Mouse (Mus musculus) neural tube, embryonic 12.5 days (tissue): Measurements from ENCODE around the gene D930007J09Rik. TPM values are rescaled to one million over a fixed set of nuclear protein-coding genes. Genes with fewer than 3 reads are reported as not detected.

Source experiments
- ATAC-seq: fragments of 200-750 bp; cut with Nextera tagmentation; 2 replicates; pipeline ENCODE4 v1.8.0; 2017; ENCODE audit warnings: low read depth, mild to moderate bottlenecking, moderate TSS enrichment, moderate library complexity; ENCODE audit not compliant: low FRiP score
- H3K27ac ChIP-seq: fragments of 300-500 bp; sonication (generic); 2 replicates; pipeline ENCODE4 v1.5.1; 2016
- H3K27me3 ChIP-seq: fragments of 300-500 bp; sonication (generic); replicated peaks from 2 replicates; pipeline ENCODE4 v1.6.1; 2016; ENCODE audit warnings: mild to moderate bottlenecking
- H3K36me3 ChIP-seq: fragments of 300-500 bp; sonication (generic); 2 replicates; pipeline ENCODE4 v1.6.1; 2016; ENCODE audit warnings: mild to moderate bottlenecking
- H3K4me1 ChIP-seq: fragments of 300-500 bp; sonication (generic); 2 replicates; pipeline ENCODE4 v1.6.1; 2016
- H3K4me2 ChIP-seq: fragments of 300-500 bp; sonication (generic); replicated peaks from 2 replicates; pipeline ENCODE4 v1.6.1; 2016; ENCODE audit warnings: mild to moderate bottlenecking
- H3K4me3 ChIP-seq: fragments of 300-500 bp; sonication (generic); 2 replicates; pipeline ENCODE4 v1.5.1; 2016
- H3K9ac ChIP-seq: fragments of 300-500 bp; sonication (generic); 2 replicates; pipeline ENCODE4 v1.6.1; 2016; ENCODE audit warnings: mild to moderate bottlenecking
- H3K9me3 ChIP-seq: fragments of 300-500 bp; sonication (generic); 2 replicates; pipeline ENCODE4 v1.6.1; 2016; ENCODE audit warnings: mild to moderate bottlenecking
- WGBS: fragments of 180-500 bp; shearing (Covaris S2); methylation state at CpG from one replicate; pipeline ENCODE4 v1.1.7; 2016; 5-methylcytosine and 5-hydroxymethylcytosine counted together
- polyA plus RNA-seq: library from polyadenylated mRNA; unstranded; fragments of >200 nt; fragmentation: Nextera tagmentation; extraction: Ambion mirVana; gene quantifications from 2 replicates; pipeline ENCODE4 v1.2.1, GENCODE M21; 2016

The D930007J09Rik gene
- polyA plus RNA-seq, 1 experiment from 2014 or later, result not detected

- no peak for ATAC-seq
- H3K9me3 ChIP-seq, result no peaks in the 10 kb centered on the region
- no peak overlapping the region for H3K4me2 ChIP-seq
- H3K4me3 ChIP-seq, result no peak overlapping the region
- no peak overlapping the region for H3K9ac ChIP-seq
- H3K4me1 ChIP-seq, result no peaks in the 10 kb centered on the region
- no peak overlapping the region for H3K27ac ChIP-seq
- WGBS, result 94% methylated on average over 9 of the region's 9 CpGs
- H3K36me3 ChIP-seq, result no peaks in the 10 kb centered on the region
- H3K27me3 ChIP-seq, result no peaks in the 10 kb centered on the region
Observed at GRCm38 (mm10) chr13:32775889-32776288, 26.8 kb downstream of the D930007J09Rik start.

GRCm38 (mm10) chr13:32769960-32770359 lies 32.7 kb downstream of the D930007J09Rik start:
- H3K27ac ChIP-seq, result no peak overlapping the region
- WGBS, result 19% methylated on average over 3 of the region's 3 CpGs
- H3K4me1 ChIP-seq, result no peaks in the 10 kb centered on the region
- ATAC-seq, result no peak
- no peak overlapping the region for H3K4me2 ChIP-seq
- H3K36me3 ChIP-seq, result no peaks in the 10 kb centered on the region
- no peak overlapping the region for H3K4me3 ChIP-seq
- H3K9me3 ChIP-seq, result no peaks in the 10 kb centered on the region
- no peaks in the 10 kb centered on the region for H3K27me3 ChIP-seq
- H3K9ac ChIP-seq, result no peak overlapping the region

GRCm38 (mm10) chr13:32768104-32768503 lies 34.5 kb downstream of the D930007J09Rik start:
- H3K27me3 ChIP-seq, result no peaks in the 10 kb centered on the region
- no peak overlapping the region for H3K9ac ChIP-seq
- H3K4me2 ChIP-seq, result no peak overlapping the region
- no peak overlapping the region for H3K4me3 ChIP-seq
- H3K9me3 ChIP-seq, result no peaks in the 10 kb centered on the region
- no peak for ATAC-seq
- 11% methylated on average over 4 of the region's 4 CpGs for WGBS
- no peaks in the 10 kb centered on the region for H3K4me1 ChIP-seq
- H3K27ac ChIP-seq, result no peak overlapping the region
- no peaks in the 10 kb centered on the region for H3K36me3 ChIP-seq

GRCm38 (mm10) chr13:32764448-32764847 lies 38.2 kb downstream of the D930007J09Rik start:
- Histone ChIP-seq H3K4me1 (no peaks in the 10 kb centered on the region), H3K4me3 (no peak overlapping the region), H3K4me2 (no peak overlapping the region), H3K27me3 (no peaks in the 10 kb centered on the region), H3K27ac (no peak overlapping the region), H3K9me3 (no peaks in the 10 kb centered on the region), H3K9ac (no peak overlapping the region), H3K36me3 (no peaks in the 10 kb centered on the region)
- no peak for ATAC-seq
- 41% methylated on average over 7 of the region's 7 CpGs for WGBS

- H3K9me3 ChIP-seq, result no peaks in the 10 kb centered on the region
- no peak overlapping the region for H3K27ac ChIP-seq
- H3K27me3 ChIP-seq, result no peaks in the 10 kb centered on the region
- 91% methylated on average over 3 of the region's 3 CpGs for WGBS
- no peak overlapping the region for H3K9ac ChIP-seq
- H3K4me3 ChIP-seq, result no peak overlapping the region
- no peak overlapping the region for H3K4me2 ChIP-seq
- no peaks in the 10 kb centered on the region for H3K4me1 ChIP-seq
- no peaks in the 10 kb centered on the region for H3K36me3 ChIP-seq
- ATAC-seq, result no peak
Observed at GRCm38 (mm10) chr13:32763141-32763540, 39.5 kb downstream of the D930007J09Rik start.

GRCm38 (mm10) chr13:32760795-32761194 lies 41.9 kb downstream of the D930007J09Rik start:
- no peak for ATAC-seq
- Histone ChIP-seq H3K9me3 (no peaks in the 10 kb centered on the region), H3K4me2 (no peak overlapping the region), H3K4me1 (no peaks in the 10 kb centered on the region), H3K27ac (no peak overlapping the region), H3K36me3 (no peaks in the 10 kb centered on the region), H3K9ac (no peak overlapping the region), H3K27me3 (no peaks in the 10 kb centered on the region), H3K4me3 (no peak overlapping the region)
- 86% methylated on average over 2 of the region's 2 CpGs for WGBS

GRCm38 (mm10) chr13:32759036-32759435 lies 43.6 kb downstream of the D930007J09Rik start:
- Histone ChIP-seq H3K9me3 (no peaks in the 10 kb centered on the region), H3K4me1 (no peaks in the 10 kb centered on the region), H3K4me3 (no peak overlapping the region), H3K9ac (no peak overlapping the region), H3K4me2 (no peak overlapping the region), H3K27me3 (no peaks in the 10 kb centered on the region), H3K27ac (no peak overlapping the region), H3K36me3 (no peaks in the 10 kb centered on the region)
- 24% methylated on average over 4 of the region's 4 CpGs for WGBS
- no peak for ATAC-seq

Other genes with a start within 250 kb of the D930007J09Rik start
- 0.79 and 1.1 TPM in 2 replicates for gene Mylk4, start 18.9 kb downstream of the D930007J09Rik start, polyA plus RNA-seq
- gene Wrnip1, start 811 bp downstream of the D930007J09Rik start, polyA plus RNA-seq, result 37.7 and 40.8 TPM in 2 replicates
- gene Serpinb1a, start 48.3 kb upstream of the D930007J09Rik start, polyA plus RNA-seq, result 1.8 and 2.3 TPM in 2 replicates
- not detected in 2 replicates for gene Serpinb1c, start 95.4 kb upstream of the D930007J09Rik start, polyA plus RNA-seq
- gene Serpinb6b, start 162.4 kb upstream of the D930007J09Rik start, polyA plus RNA-seq, result 0.24 and 0.32 TPM in 2 replicates
- 1.0 and 1.1 TPM in 2 replicates for gene Serpinb9, start 200.4 kb upstream of the D930007J09Rik start, polyA plus RNA-seq
- gene Serpinb9b, start 224.6 kb upstream of the D930007J09Rik start, polyA plus RNA-seq, result 0.09 and 0.28 TPM in 2 replicates